Mouse (Mus musculus): ENCODE results near the gene Trim14. TPM values are rescaled to one million over a fixed set of nuclear protein-coding genes. Genes with fewer than 3 reads are reported as not detected.
"Not testable (repeated sequence)": the region's sequence is repeated elsewhere in the genome, so short reads cannot be mapped to it uniquely, and the experiment has no call there.

The Trim14 gene
- total RNA-seq, 1 experiment: 0.58 TPM

DNA sequence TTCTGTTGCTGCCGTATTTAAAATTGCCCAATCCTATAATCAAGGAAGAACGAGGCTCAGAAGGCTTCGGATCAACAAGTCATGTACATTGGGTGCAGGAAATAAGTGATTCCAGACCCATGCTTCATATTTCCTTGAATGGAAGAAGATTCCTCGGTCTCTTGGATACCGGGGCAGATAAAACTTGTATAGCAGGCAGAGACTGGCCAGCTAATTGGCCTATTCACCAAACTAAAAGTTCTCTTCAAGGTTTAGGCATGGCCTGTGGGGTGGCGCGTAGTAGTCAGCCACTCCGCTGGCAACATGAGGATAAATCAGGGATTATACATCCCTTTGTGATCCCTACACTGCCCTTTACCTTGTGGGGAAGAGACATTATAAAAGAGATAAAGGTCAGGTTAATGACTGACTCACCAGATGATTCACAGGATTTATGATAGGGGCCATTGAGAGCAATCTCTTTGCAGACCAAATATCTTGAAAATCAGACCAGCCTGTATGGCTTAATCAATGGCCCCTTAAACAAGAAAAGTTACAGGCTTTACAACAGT lies 42.9 kb upstream of the Trim14 start:
- H3K4me1 ChIP-seq (ENCODE audit: control insufficient read depth in 2 of 2, insufficient read depth in 2 of 2, low read length in 2 of 2, poor library complexity in 1 of 2); H3K9ac ChIP-seq (ENCODE audit: insufficient read depth, low read depth, low read length, poor library complexity, severe bottlenecking); H3K4me3 ChIP-seq (ENCODE audit: insufficient read depth in 1 of 2, low read depth in 1 of 2, low read length in 2 of 2, poor library complexity in 1 of 2, severe bottlenecking in 1 of 2); H3K36me3 ChIP-seq (ENCODE audit: control insufficient read depth, insufficient read depth, low read length, poor library complexity, severe bottlenecking); H3K9me3 ChIP-seq (ENCODE audit: control insufficient read depth, insufficient read depth, low read depth, low read length); in situ Hi-C loops (cut with MboI; ENCODE audit: low sequenced_read_pairs in 2 of 2, unreplicated experiment in 2 of 2); DNase-seq (ENCODE audit: low read depth, low spot score); H3K27ac ChIP-seq (ENCODE audit: insufficient read depth, low read depth, low read length, poor library complexity, severe bottlenecking): not testable (repeated sequence)

GRCm38 (mm10) chr4:46578228-46578627 lies 42.3 kb upstream of the Trim14 start:
- no peak for TF ChIP-seq MAFK (IDR thresholded peaks at IDR 0.05; ENCODE audit: insufficient read depth, low read depth, low read length)
- no peak for TF ChIP-seq CHD2 (IDR thresholded peaks at IDR 0.05; ENCODE audit: low read depth, low read length)
- no peak for TF ChIP-seq HCFC1 (IDR thresholded peaks at IDR 0.05; ENCODE audit: borderline replicate concordance, insufficient read depth, low read length)
- in situ Hi-C loops (cut with MboI; ENCODE audit: low sequenced_read_pairs in 2 of 2, unreplicated experiment in 2 of 2): no loop called here
- Histone ChIP-seq H3K27ac (ENCODE audit: insufficient read depth, low read depth, low read length, poor library complexity, severe bottlenecking) (no peak overlapping the region), H3K4me1 (ENCODE audit: control insufficient read depth in 2 of 2, insufficient read depth in 2 of 2, low read length in 2 of 2, poor library complexity in 1 of 2) (no peaks in the 10 kb centered on the region), H3K36me3 (ENCODE audit: control insufficient read depth, insufficient read depth, low read length, poor library complexity, severe bottlenecking) (no peaks in the 10 kb centered on the region), H3K9ac (ENCODE audit: insufficient read depth, low read depth, low read length, poor library complexity, severe bottlenecking) (no peak overlapping the region), H3K4me3 (ENCODE audit: insufficient read depth in 1 of 2, low read depth in 1 of 2, low read length in 2 of 2, poor library complexity in 1 of 2, severe bottlenecking in 1 of 2) (no peak overlapping the region), H3K9me3 (ENCODE audit: control insufficient read depth, insufficient read depth, low read depth, low read length) (no peaks in the 10 kb centered on the region)
- DNase-seq (ENCODE audit: low read depth, low spot score): no peak

- in situ Hi-C loops (cut with MboI; ENCODE audit: low sequenced_read_pairs in 2 of 2, unreplicated experiment in 2 of 2); H3K36me3 ChIP-seq (ENCODE audit: control insufficient read depth, insufficient read depth, low read length, poor library complexity, severe bottlenecking); H3K4me1 ChIP-seq (ENCODE audit: control insufficient read depth in 2 of 2, insufficient read depth in 2 of 2, low read length in 2 of 2, poor library complexity in 1 of 2); H3K9ac ChIP-seq (ENCODE audit: insufficient read depth, low read depth, low read length, poor library complexity, severe bottlenecking); H3K4me3 ChIP-seq (ENCODE audit: insufficient read depth in 1 of 2, low read depth in 1 of 2, low read length in 2 of 2, poor library complexity in 1 of 2, severe bottlenecking in 1 of 2); H3K27ac ChIP-seq (ENCODE audit: insufficient read depth, low read depth, low read length, poor library complexity, severe bottlenecking); DNase-seq (ENCODE audit: low read depth, low spot score); H3K9me3 ChIP-seq (ENCODE audit: control insufficient read depth, insufficient read depth, low read depth, low read length): not testable (repeated sequence)
These were observed 39.8 kb upstream of the Trim14 start for GRCm38 (mm10) chr4:46575509-46576284.

DNA sequence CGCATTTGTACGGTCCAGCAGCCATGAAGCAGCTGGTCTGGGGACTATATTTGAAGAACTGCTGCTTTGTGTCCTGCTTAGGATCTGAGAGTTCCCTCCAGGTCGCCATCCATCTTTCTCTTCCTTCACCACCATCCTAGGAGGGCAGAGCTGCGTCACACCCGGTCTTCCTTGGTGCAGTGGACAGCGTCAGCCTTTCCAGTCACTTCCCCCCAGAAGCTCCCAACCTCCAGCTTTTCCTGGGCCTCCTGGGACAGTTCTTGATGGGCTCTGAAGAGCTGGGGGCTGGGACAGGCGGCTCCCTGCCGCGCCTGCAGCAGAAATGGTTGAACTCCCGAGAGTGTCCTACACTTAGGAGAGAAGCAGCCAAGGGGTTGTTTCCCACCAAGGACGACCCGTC lies 38.9 kb upstream of the Trim14 start:
- no peak for DNase-seq (ENCODE audit: low read depth, low spot score)
- H3K4me1 ChIP-seq (ENCODE audit: control insufficient read depth in 2 of 2, insufficient read depth in 2 of 2, low read length in 2 of 2, poor library complexity in 1 of 2): no peaks in the 10 kb centered on the region
- no peaks in the 10 kb centered on the region for H3K9me3 ChIP-seq (ENCODE audit: control insufficient read depth, insufficient read depth, low read depth, low read length)
- no peak overlapping the region for H3K27ac ChIP-seq (ENCODE audit: insufficient read depth, low read depth, low read length, poor library complexity, severe bottlenecking)
- no peak overlapping the region for H3K9ac ChIP-seq (ENCODE audit: insufficient read depth, low read depth, low read length, poor library complexity, severe bottlenecking)
- no peaks in the 10 kb centered on the region for H3K36me3 ChIP-seq (ENCODE audit: control insufficient read depth, insufficient read depth, low read length, poor library complexity, severe bottlenecking)
- in situ Hi-C loops (cut with MboI; ENCODE audit: low sequenced_read_pairs in 2 of 2, unreplicated experiment in 2 of 2): no loop called here
- no peak overlapping the region for H3K4me3 ChIP-seq (ENCODE audit: insufficient read depth in 1 of 2, low read depth in 1 of 2, low read length in 2 of 2, poor library complexity in 1 of 2, severe bottlenecking in 1 of 2)
- TF ChIP-seq MAFK (IDR thresholded peaks at IDR 0.05; ENCODE audit: insufficient read depth, low read depth, low read length) (no peak), ZC3H11A (IDR thresholded peaks at IDR 0.05; ENCODE audit: borderline replicate concordance, low read depth, low read length) (no peak), ZNF384 (IDR thresholded peaks at IDR 0.05; ENCODE audit: low read depth, low read length) (no peak), HCFC1 (IDR thresholded peaks at IDR 0.05; ENCODE audit: borderline replicate concordance, insufficient read depth, low read length) (no peak), CHD2 (IDR thresholded peaks at IDR 0.05; ENCODE audit: low read depth, low read length) (no peak)

- TF ChIP-seq CHD2 (IDR thresholded peaks at IDR 0.05; ENCODE audit: low read depth, low read length): no peak
- in situ Hi-C loops (cut with MboI; ENCODE audit: low sequenced_read_pairs in 2 of 2, unreplicated experiment in 2 of 2): no loop called here
- H3K27ac ChIP-seq (ENCODE audit: insufficient read depth, low read depth, low read length, poor library complexity, severe bottlenecking): no peak overlapping the region
- H3K36me3 ChIP-seq (ENCODE audit: control insufficient read depth, insufficient read depth, low read length, poor library complexity, severe bottlenecking): no peaks in the 10 kb centered on the region
- H3K9me3 ChIP-seq (ENCODE audit: control insufficient read depth, insufficient read depth, low read depth, low read length): no peaks in the 10 kb centered on the region
- no peak overlapping the region for H3K9ac ChIP-seq (ENCODE audit: insufficient read depth, low read depth, low read length, poor library complexity, severe bottlenecking)
- no peak overlapping the region for H3K4me3 ChIP-seq (ENCODE audit: insufficient read depth in 1 of 2, low read depth in 1 of 2, low read length in 2 of 2, poor library complexity in 1 of 2, severe bottlenecking in 1 of 2)
- no peaks in the 10 kb centered on the region for H3K4me1 ChIP-seq (ENCODE audit: control insufficient read depth in 2 of 2, insufficient read depth in 2 of 2, low read length in 2 of 2, poor library complexity in 1 of 2)
- DNase-seq (ENCODE audit: low read depth, low spot score): no peak
These were observed 38.2 kb upstream of the Trim14 start for GRCm38 (mm10) chr4:46574024-46574753.
